Mouse (Mus musculus) C2C12 (cell line): ENCODE results near the gene Ajm1. TPM values are rescaled to one million over a fixed set of nuclear protein-coding genes. Genes with fewer than 3 reads are reported as not detected.

ENCODE experiments used
- H3K27me3 ChIP-seq: one replicate; pipeline ENCODE4 v1.6.1; 2011; ENCODE audit not compliant: control insufficient read depth, insufficient read depth, insufficient read length
- H3K36me3 ChIP-seq: one replicate; pipeline ENCODE4 v1.6.1; 2011; ENCODE audit not compliant: control insufficient read depth, insufficient read depth
- H3K4me3 ChIP-seq: one replicate; pipeline ENCODE4 v1.5.1; 2011; ENCODE audit warnings: mild to moderate bottlenecking, control low read depth; ENCODE audit not compliant: poor library complexity, insufficient read depth, severe bottlenecking
- H3K79me2 ChIP-seq: one replicate; pipeline ENCODE4 v1.6.1; 2011; ENCODE audit not compliant: control insufficient read depth, insufficient read depth
- H3K79me3 ChIP-seq: one replicate; pipeline ENCODE4 v1.6.1; 2011; ENCODE audit warnings: low read depth, control low read depth
- H3ac ChIP-seq: one replicate; pipeline ENCODE3; 2011; ENCODE audit warnings: low read depth; ENCODE audit not compliant: control insufficient read depth, insufficient read length
- CEBPB ChIP-seq: IDR thresholded peaks from one replicate; pipeline ENCODE4 v1.6.1; 2011; ENCODE audit warnings: low read depth, mild to moderate bottlenecking, control low read depth, moderate library complexity
- CTCF ChIP-seq: IDR thresholded peaks from one replicate; pipeline ENCODE4 v1.5.1; 2011; ENCODE audit not compliant: control insufficient read depth, insufficient read depth, insufficient read length
- FOSL1 ChIP-seq: IDR thresholded peaks from one replicate; pipeline ENCODE4 v1.8.0; 2011; ENCODE audit warnings: mild to moderate bottlenecking, low read length; ENCODE audit not compliant: poor library complexity, insufficient read depth, severe bottlenecking
- MAX ChIP-seq: IDR thresholded peaks from one replicate; pipeline ENCODE4 v1.6.1; 2011; ENCODE audit warnings: mild to moderate bottlenecking, control low read depth
- MYOD1 ChIP-seq: IDR thresholded peaks from one replicate; pipeline ENCODE4 v1.6.1; 2011; ENCODE audit warnings: low read depth; ENCODE audit not compliant: control insufficient read depth, insufficient read length
- MYOG ChIP-seq: IDR thresholded peaks from one replicate; pipeline ENCODE4 v1.6.1; 2011; ENCODE audit not compliant: control insufficient read depth, insufficient read length; ENCODE audit errors: extremely low read depth
- USF1 ChIP-seq: IDR thresholded peaks from one replicate; pipeline ENCODE4 v1.6.1; 2011; ENCODE audit warnings: low read depth, mild to moderate bottlenecking, control low read depth, moderate library complexity
- polyA plus RNA-seq: library from polyadenylated mRNA; unstranded; fragments of >200 nt; fragmentation: generic; extraction: Trizol; gene quantifications from one replicate; pipeline ENCODE4 v1.2.1, GENCODE M21; 2012; ENCODE audit warnings: missing spikeins

The Ajm1 gene
- polyA plus RNA-seq, 1 experiment = 0.29 TPM

DNA sequence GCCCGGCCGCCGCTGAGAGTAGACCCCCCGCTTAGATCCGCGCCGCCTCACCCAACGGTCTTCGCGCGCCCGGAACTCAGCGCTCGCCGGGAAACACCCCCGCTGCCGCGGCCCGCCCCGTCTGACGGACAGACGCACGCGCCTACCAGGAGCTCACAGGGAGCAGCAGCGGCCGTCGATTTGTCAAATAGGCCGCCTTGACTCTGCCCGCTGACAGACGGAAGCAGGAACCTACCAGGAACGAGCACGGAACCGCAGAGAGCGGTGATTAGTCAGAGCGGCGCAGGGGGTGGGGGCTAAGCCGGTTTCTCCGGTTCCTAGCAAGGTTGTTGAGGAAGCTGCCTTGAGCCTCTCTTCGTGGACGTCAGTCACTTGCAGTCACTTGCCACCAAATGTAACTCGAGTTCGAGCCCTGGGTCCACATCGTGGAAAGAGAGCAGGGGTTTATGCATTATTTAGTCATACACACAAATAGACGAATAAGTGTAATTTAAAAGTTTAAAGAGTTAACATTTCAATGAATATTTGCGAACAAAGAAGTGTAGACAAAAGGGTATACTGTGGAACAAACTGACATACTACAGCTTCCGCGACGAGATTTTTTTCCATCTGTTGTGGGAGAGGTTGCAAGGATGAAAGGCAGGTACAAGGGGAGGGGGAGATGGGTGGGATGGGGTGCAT is 34.6 kb downstream of the Ajm1 start, which contains the start of gene Traf2:
TSS of gene Traf2 (minus strand) at position 130 of the 681 bp plus-strand sequence.
- Histone ChIP-seq H3K79me2 (peaks cover 46% of the 10 kb centered on the region), H3ac (peak within 1 kb of the TSS; percentile 50), H3K4me3 (peak within 1 kb of the TSS; percentile 87), H3K27me3 (no peaks in the 10 kb centered on the region), H3K36me3 (peaks cover 15% of the 10 kb centered on the region), H3K79me3 (peaks cover 45% of the 10 kb centered on the region)
- TF ChIP-seq MYOG (no peak), MAX (no peak), MYOD1 (no peak), CEBPB (no peak), FOSL1 (no peak), USF1 (no peak)

DNA sequence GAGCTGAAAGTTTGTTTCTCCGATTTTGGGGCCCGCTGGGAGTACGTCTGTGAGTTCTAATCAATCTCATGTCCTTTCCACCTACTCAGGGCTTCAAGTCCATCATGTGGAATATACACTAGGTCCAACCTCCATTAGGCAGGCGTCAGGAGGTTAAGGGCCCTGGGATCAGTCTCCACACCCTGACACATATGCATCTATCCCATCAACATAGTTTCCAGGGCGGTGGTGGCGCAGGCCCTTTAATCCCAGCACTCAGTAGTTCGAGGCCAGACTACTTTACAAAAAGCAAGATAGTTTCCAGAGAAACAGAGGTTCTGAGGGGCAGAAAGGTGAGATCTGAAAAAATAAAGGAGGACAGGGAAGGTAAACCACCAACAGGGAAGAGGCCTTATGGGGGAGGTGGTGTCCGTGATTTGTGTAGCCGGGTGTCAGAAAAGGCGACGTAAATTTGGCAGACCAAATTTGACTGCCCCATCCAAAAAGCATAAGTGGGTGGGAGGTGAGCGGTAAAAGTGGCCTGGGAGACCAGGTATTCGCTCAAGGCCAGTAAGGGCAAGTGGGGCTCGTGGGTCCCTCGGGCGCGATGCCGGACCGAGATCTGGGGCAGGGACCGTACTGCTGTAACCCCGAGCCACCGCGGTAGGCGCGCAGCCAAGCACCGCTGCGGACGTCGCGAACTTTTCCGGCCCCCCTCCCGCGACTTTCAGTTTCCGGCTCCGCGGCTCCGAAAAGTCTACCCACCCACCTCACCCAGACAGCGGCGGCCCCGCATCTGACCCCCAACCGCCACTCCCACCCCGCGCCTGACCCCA is 35.4 kb downstream of the Ajm1 start:
- H3K27me3 ChIP-seq = no peaks in the 10 kb centered on the region
- peaks cover 15% of the 10 kb centered on the region for H3K36me3 ChIP-seq
- H3K79me3 ChIP-seq = peaks cover 51% of the 10 kb centered on the region
- no peak for TF ChIP-seq USF1
- no peak for TF ChIP-seq CTCF
- no peak for TF ChIP-seq MYOD1
- TF ChIP-seq MYOG = no peak
- TF ChIP-seq MAX = no peak
- no peak for TF ChIP-seq FOSL1
- TF ChIP-seq CEBPB = no peak
- H3K79me2 ChIP-seq = peaks cover 53% of the 10 kb centered on the region
- H3ac ChIP-seq = peak overlapping the region; percentile 50
- H3K4me3 ChIP-seq = peak overlapping the region; percentile 87

DNA sequence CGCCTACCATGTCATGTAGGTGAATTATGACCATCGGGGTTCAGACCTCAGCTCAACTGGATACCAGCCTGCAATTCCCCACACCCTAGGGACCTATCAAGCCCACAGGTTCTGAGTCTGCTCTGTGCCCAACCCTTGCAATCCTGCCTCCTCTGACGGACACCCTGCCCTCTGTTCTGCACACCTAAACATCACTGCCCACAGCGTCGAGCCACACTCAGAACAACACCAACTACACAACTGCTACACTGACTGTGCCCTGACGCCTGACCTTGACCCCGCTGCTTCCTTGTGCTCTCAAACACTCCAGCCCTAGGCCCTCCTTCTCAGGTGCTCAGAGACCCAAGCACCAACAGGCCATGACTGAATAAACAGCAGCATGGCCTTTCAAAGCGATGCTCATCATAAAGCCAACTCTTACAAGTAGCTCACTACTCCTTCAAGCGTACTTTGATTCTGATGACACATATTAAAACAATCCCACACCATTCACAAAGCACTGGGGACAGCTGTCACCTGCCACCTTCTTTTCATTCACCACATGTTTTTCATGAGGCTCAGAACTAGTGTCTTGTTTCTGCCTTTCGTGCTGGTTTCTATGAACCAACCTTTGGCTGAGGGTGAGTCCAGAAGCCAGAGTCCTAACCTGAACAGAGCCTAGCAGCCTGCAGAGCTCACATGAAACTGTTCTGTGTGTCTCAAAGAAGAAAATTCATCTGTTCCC is 39.8 kb downstream of the Ajm1 start:
- Histone ChIP-seq H3K79me3 (peaks cover 86% of the 10 kb centered on the region), H3K36me3 (peaks cover 43% of the 10 kb centered on the region), H3K79me2 (peaks cover 97% of the 10 kb centered on the region), H3K27me3 (no peaks in the 10 kb centered on the region), H3K4me3 (no peak overlapping the region), H3ac (no peak overlapping the region)
- TF ChIP-seq MYOG (no peak), MAX (no peak), MYOD1 (peak; percentile 66), CEBPB (no peak)

DNA sequence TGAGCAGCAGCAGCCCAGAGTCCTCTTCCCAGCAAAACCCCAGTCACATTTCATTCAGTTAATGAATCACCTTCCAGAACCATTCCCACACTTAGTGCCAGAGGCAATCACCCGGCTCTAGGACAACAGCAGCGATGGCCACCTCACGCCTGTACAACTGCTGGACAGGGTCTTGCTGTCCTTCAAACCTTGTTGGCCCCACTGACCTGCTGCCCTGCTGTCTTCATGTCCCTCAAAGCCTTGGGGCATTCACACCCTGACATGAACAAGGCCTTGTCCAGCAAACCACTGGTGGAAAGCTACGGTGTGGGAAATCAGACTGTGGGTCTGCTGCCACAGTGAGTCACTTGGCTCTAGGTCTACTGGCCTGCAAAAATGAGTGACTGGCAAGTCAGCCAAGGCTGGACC is 41.0 kb downstream of the Ajm1 start:
- Histone ChIP-seq H3K79me3 (peaks cover 78% of the 10 kb centered on the region), H3K36me3 (peaks cover 56% of the 10 kb centered on the region), H3K4me3 (no peak overlapping the region), H3K79me2 (peaks cover 98% of the 10 kb centered on the region), H3ac (no peak overlapping the region), H3K27me3 (no peaks in the 10 kb centered on the region)
- TF ChIP-seq USF1 (no peak), CTCF (no peak), MYOD1 (no peak), MYOG (no peak), CEBPB (no peak), FOSL1 (no peak)

DNA sequence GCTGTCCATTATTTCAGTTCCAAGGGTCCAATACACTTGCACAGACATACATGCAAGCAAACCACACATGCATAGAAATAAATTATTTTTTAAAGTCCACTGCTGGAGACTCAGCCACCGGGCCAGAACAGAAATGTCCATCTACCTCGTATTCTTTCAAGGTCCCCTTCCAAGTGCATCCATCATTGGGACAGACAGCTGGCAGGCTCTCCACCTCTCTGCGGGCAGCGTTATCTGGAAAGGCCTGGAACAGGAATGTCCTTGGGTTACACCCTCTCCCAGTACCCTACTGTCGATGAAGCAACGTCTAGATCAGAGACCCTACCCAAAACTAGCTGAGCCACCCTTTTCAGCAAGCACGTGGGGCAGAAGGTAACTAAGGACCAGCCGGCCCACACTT is 45.0 kb downstream of the Ajm1 start:
- H3K4me3 ChIP-seq = no peak overlapping the region
- no peaks in the 10 kb centered on the region for H3K27me3 ChIP-seq
- H3K36me3 ChIP-seq = peaks cover 71% of the 10 kb centered on the region
- no peak overlapping the region for H3ac ChIP-seq
- peaks cover 81% of the 10 kb centered on the region for H3K79me2 ChIP-seq
- H3K79me3 ChIP-seq = peaks cover 55% of the 10 kb centered on the region
- TF ChIP-seq FOSL1 (no peak), MYOG (no peak), MYOD1 (no peak), MAX (no peak), USF1 (no peak), CEBPB (no peak), CTCF (no peak)

DNA sequence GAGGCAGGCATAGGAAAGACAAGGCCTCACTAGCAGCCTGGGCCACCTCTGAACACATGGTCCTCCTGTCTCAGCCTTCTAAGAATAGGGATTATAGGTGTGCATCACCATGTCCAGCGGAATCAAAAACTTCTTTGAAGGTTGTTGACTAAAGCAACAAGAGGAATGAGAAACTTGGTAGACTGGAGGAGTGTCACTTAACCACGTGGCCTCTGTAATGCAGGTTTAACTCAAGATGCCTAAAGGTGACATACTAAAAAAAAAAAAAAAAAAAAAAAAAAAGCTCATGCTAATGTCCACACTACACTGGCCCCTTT is 46.7 kb downstream of the Ajm1 start:
- H3K36me3 ChIP-seq = peaks cover 88% of the 10 kb centered on the region
- H3K27me3 ChIP-seq = no peaks in the 10 kb centered on the region
- H3K4me3 ChIP-seq = no peak overlapping the region
- peaks cover 73% of the 10 kb centered on the region for H3K79me2 ChIP-seq
- H3ac ChIP-seq = no peak overlapping the region
- H3K79me3 ChIP-seq = peaks cover 45% of the 10 kb centered on the region
- no peak for TF ChIP-seq MAX
- TF ChIP-seq USF1 = no peak
- TF ChIP-seq MYOD1 = no peak
